Mouse (Mus musculus): ENCODE measurements at regions not wholly inside any gene's neighbourhood (a gene's known extent, or its start where the extent isn't known, plus 50 kb on each side); places are given as distances from the start of the nearest gene placed in this dataset.

GRCm38 (mm10) chr2:117538865-117539264 lies 196.1 kb upstream of the Rasgrp1 start:
- TF ChIP-seq CTCF (IDR thresholded peaks at IDR 0.05; ENCODE audit: extremely low read depth, insufficient read length, insufficient replicate concordance, low read depth, low read length), result no peak
- TF ChIP-seq POLR2A (IDR thresholded peaks at IDR 0.05; ENCODE audit: low read depth, low read length), result no peak

Measured in small intestine, adult 2 months (tissue).